Mouse (Mus musculus) kidney, embryonic 15.5 days (tissue): Measurements from ENCODE around the gene Pgpep1. TPM values are rescaled to one million over a fixed set of nuclear protein-coding genes. Genes with fewer than 3 reads are reported as not detected.
A peak's percentile ranks its signal among the peaks of the same experiment; 100 is the strongest.

ENCODE experiments used
- ATAC-seq: fragments of 200-750 bp; cut with Nextera tagmentation; replicated peaks from 2 replicates; pipeline ENCODE4 v1.8.0; 2017; ENCODE audit warnings: moderate TSS enrichment; ENCODE audit not compliant: low FRiP score
- H3K27ac ChIP-seq: fragments of 300-500 bp; sonication (generic); 2 replicates; pipeline ENCODE4 v1.5.1; 2015; ENCODE audit warnings: mild to moderate bottlenecking, inconsistent platforms
- H3K27me3 ChIP-seq: fragments of 300-500 bp; sonication (generic); 2 replicates; pipeline ENCODE4 v1.6.1; 2015; ENCODE audit warnings: inconsistent platforms
- H3K36me3 ChIP-seq: fragments of 300-500 bp; sonication (generic); 2 replicates; pipeline ENCODE4 v1.6.1; 2015; ENCODE audit warnings: inconsistent platforms
- H3K4me1 ChIP-seq: fragments of 300-500 bp; sonication (generic); 2 replicates; pipeline ENCODE4 v1.6.1; 2015; ENCODE audit warnings: inconsistent platforms
- H3K4me2 ChIP-seq: fragments of 300-500 bp; sonication (generic); 2 replicates; pipeline ENCODE4 v1.6.1; 2015; ENCODE audit warnings: moderate library complexity, mild to moderate bottlenecking, inconsistent platforms
- H3K4me3 ChIP-seq: fragments of 300-500 bp; sonication (generic); replicated peaks from 2 replicates; pipeline ENCODE4 v1.5.1; 2015; ENCODE audit warnings: mild to moderate bottlenecking, inconsistent platforms
- H3K9ac ChIP-seq: fragments of 300-500 bp; sonication (generic); 2 replicates; pipeline ENCODE4 v1.6.1; 2015; ENCODE audit warnings: mild to moderate bottlenecking, inconsistent platforms
- H3K9me3 ChIP-seq: fragments of 300-500 bp; sonication (generic); replicated peaks from 2 replicates; pipeline ENCODE4 v1.6.1; 2016; ENCODE audit warnings: inconsistent platforms
- WGBS: fragments of 180-500 bp; shearing (Covaris S2); methylation state at CpG from one replicate; pipeline ENCODE4 v1.1.7; 2015; ENCODE audit warnings: mixed read lengths; 5-methylcytosine and 5-hydroxymethylcytosine counted together
- polyA plus RNA-seq: library from polyadenylated mRNA; unstranded; fragments of >200 nt; fragmentation: Nextera tagmentation; extraction: Ambion mirVana; gene quantifications from 2 replicates; pipeline ENCODE4 v1.2.1, GENCODE M21; 2015

Pgpep1 gene
- polyA plus RNA-seq, 1 experiment from 2014 or later: 65.5 TPM

DNA sequence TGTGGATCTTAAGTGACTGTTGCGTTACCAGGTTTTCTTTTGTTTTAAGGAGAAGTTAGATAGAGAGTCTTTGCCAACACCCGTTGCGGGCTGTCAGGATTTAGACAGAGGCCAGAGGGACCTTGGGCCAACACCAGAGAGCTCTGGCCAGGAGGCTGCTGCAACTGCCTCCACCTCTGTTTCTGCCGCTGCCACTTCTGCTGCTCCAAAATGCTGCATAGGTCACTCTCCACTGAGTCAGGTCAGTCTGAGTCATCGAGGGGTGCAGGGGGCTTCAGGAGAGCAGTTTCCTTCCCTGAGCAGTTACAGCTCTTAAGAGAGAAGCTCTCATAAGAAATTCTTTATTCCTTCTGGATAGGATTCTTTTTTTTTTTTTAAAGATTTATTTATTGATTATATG lies 33.1 kb downstream of the Pgpep1 start:
- no peak overlapping the region for H3K27ac ChIP-seq
- no peak overlapping the region for H3K4me3 ChIP-seq
- H3K36me3 ChIP-seq: no peaks in the 10 kb centered on the region
- peaks cover 35% of the 10 kb centered on the region for H3K4me1 ChIP-seq
- no peak for ATAC-seq
- H3K27me3 ChIP-seq: peaks cover 7% of the 10 kb centered on the region
- no peak overlapping the region for H3K9ac ChIP-seq
- no peak overlapping the region for H3K4me2 ChIP-seq
- 89% methylated on average over 5 of the region's 5 CpGs for WGBS
- H3K9me3 ChIP-seq: no peaks in the 10 kb centered on the region

DNA sequence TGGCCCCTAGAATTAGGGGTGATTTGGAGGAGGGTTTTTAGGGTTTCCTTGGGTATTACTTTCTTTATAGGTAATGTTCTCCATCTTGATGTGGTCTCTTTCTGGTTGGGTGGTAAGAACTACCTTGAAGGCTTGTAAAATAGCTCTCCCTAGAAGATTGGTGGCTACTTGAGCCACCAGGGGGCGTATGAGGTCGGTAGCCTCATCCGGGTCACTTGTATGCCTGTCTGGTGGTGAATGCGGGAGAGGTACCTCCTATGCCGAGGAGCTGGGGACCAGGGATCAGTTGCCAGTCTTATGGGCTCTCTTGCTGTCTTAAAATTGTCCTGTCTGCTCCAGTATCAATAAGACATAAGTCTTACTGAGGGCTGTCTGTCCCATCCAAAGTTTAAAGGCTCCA lies 35.1 kb downstream of the Pgpep1 start:
- 11% methylated on average over 5 of the region's 5 CpGs for WGBS

DNA sequence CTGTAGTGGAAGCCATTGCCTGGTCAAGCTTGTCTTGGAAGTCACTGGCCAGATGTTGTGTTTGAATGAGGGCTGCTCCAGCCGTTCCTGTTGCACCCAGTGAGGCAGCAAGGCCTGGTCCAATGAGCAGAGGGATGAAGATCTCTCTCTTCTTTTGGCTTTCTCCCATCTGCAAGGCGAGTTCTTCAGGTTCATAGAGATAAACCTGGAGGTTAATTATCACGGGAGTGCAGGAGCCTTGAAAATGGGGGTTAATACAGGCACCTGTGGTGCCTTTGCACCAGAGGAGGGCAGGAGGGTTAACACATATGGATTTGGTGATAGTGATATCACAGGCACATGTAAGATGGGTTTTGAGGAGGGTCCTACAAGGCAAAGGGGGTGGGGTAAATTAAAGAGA lies 38.0 kb downstream of the Pgpep1 start:
- WGBS: 52% methylated on average over 3 of the region's 3 CpGs
- no peak overlapping the region for H3K4me2 ChIP-seq
- no peak overlapping the region for H3K9ac ChIP-seq
- no peak overlapping the region for H3K4me3 ChIP-seq
- H3K27ac ChIP-seq: no peak overlapping the region
- no peaks in the 10 kb centered on the region for H3K9me3 ChIP-seq
- H3K27me3 ChIP-seq: peaks cover 18% of the 10 kb centered on the region
- ATAC-seq: no peak
- H3K36me3 ChIP-seq: no peaks in the 10 kb centered on the region
- peaks cover 20% of the 10 kb centered on the region for H3K4me1 ChIP-seq

More for the DNA sequence above, 35.1 kb downstream of the Pgpep1 start:
- peak overlapping the region; percentile 4; the same call in 1 of the 2 replicates for H3K27ac ChIP-seq
- H3K4me3 ChIP-seq: no peak overlapping the region
- H3K27me3 ChIP-seq: peaks cover 18% of the 10 kb centered on the region
- no peaks in the 10 kb centered on the region for H3K36me3 ChIP-seq
- H3K4me1 ChIP-seq: peaks cover 16% of the 10 kb centered on the region
- H3K9ac ChIP-seq: 0 out of 2 replicates have a peak overlapping the region, but pooled peaks have one; percentile 15
- no peak for ATAC-seq
- peak overlapping the region; percentile 32 for H3K4me2 ChIP-seq
- H3K9me3 ChIP-seq: no peaks in the 10 kb centered on the region

- Histone ChIP-seq H3K9me3 (no peaks in the 10 kb centered on the region), H3K36me3 (no peaks in the 10 kb centered on the region), H3K4me2 (no peak overlapping the region), H3K27me3 (peaks cover 18% of the 10 kb centered on the region), H3K4me1 (peaks cover 17% of the 10 kb centered on the region), H3K27ac (0 out of 2 replicates have a peak overlapping the region, but pooled peaks have one; percentile 4), H3K9ac (no peak overlapping the region), H3K4me3 (no peak overlapping the region)
- peak; percentile 57; the same call in 1 of the 2 replicates for ATAC-seq
- 29% methylated on average over 9 of the region's 9 CpGs for WGBS
These were observed 41.3 kb downstream of the Pgpep1 start for GRCm38 (mm10) chr8:70618888-70619334.

GRCm38 (mm10) chr8:70617985-70618384 lies 42.2 kb downstream of the Pgpep1 start:
- 82% methylated on average over 11 of the region's 11 CpGs for WGBS
- H3K9ac ChIP-seq: peak overlapping the region; percentile 22; the same call in 1 of the 2 replicates
- H3K9me3 ChIP-seq: no peaks in the 10 kb centered on the region
- H3K4me3 ChIP-seq: no peak overlapping the region
- no peak overlapping the region for H3K4me2 ChIP-seq
- peaks cover 17% of the 10 kb centered on the region for H3K4me1 ChIP-seq
- H3K36me3 ChIP-seq: no peaks in the 10 kb centered on the region
- 0 out of 2 replicates have a peak overlapping the region, but pooled peaks have one; percentile 4 for H3K27ac ChIP-seq
- no peak for ATAC-seq
- peaks cover 18% of the 10 kb centered on the region for H3K27me3 ChIP-seq

- Histone ChIP-seq H3K4me1 (peaks cover 22% of the 10 kb centered on the region), H3K4me3 (no peak overlapping the region), H3K27me3 (peaks cover 7% of the 10 kb centered on the region), H3K9me3 (no peaks in the 10 kb centered on the region), H3K4me2 (no peak overlapping the region), H3K36me3 (no peaks in the 10 kb centered on the region), H3K9ac (no peak overlapping the region), H3K27ac (no peak overlapping the region)
- no peak for ATAC-seq
- 45% methylated on average over 11 of the region's 11 CpGs for WGBS
These were observed 43.5 kb downstream of the Pgpep1 start for GRCm38 (mm10) chr8:70616645-70617044.

DNA sequence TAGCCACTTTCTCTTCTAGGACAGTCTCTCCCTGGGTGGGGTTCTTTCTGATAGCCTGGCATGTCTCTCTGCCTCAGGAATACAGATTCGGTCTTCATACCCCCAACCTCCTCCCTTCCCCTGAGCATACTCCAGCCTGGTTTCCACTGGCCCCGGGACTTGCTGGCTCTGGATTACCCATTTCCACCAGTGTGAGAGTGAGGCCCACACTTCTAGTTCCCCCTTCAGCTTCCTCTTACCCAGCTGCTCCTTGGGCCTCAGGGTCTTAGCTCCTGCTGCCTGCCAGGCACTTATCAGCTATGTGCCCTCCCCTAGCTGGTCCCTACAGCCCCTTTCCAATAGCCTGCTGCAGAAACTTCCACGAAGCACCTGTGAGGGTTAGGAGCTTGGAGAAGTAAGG lies 44.3 kb downstream of the Pgpep1 start, which contains the start of gene Lrrc25:
Gene Lrrc25 (plus strand): TSS at position 262 of the 400 bp plus-strand sequence.
- no peak within 1 kb of the TSS for H3K27ac ChIP-seq
- H3K4me1 ChIP-seq: peaks cover 30% of the 10 kb centered on the region
- no peak within 1 kb of the TSS for H3K4me3 ChIP-seq
- ATAC-seq: no peak
- no peaks in the 10 kb centered on the region for H3K36me3 ChIP-seq
- WGBS: 90% methylated on average over 3 of the region's 3 CpGs
- H3K4me2 ChIP-seq: no peak within 1 kb of the TSS
- no peak within 1 kb of the TSS for H3K9ac ChIP-seq
- peaks cover 3% of the 10 kb centered on the region; the same call in 1 of the 2 replicates for H3K27me3 ChIP-seq
- no peaks in the 10 kb centered on the region for H3K9me3 ChIP-seq

DNA sequence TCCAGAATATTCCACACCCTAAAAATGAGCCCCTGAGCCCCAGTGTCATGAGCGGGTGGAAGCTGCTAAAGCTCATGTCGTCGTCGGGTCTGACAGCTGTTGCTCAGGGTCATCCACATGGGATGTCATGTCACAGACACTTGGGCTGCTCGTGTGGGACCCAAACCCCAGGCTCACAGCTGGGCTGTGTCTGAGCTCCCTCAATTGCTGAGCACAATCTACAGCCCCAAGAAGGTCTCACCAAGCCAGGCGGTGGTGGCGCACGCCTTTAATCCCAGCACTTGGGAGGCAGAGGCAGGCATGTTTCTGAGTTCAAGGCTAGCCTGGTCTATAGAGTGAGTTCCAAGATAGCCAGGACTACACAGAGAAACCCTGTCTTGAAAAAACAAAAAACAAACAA lies 44.9 kb downstream of the Pgpep1 start:
- H3K27ac ChIP-seq: no peak overlapping the region
- WGBS: 85% methylated on average over 8 of the region's 8 CpGs
- H3K27me3 ChIP-seq: peaks cover under 1% of the 10 kb centered on the region; the same call in 1 of the 2 replicates
- no peak overlapping the region for H3K9ac ChIP-seq
- H3K36me3 ChIP-seq: no peaks in the 10 kb centered on the region
- no peak for ATAC-seq
- no peak overlapping the region for H3K4me3 ChIP-seq
- H3K9me3 ChIP-seq: no peaks in the 10 kb centered on the region
- peaks cover 36% of the 10 kb centered on the region for H3K4me1 ChIP-seq
- no peak overlapping the region for H3K4me2 ChIP-seq

DNA sequence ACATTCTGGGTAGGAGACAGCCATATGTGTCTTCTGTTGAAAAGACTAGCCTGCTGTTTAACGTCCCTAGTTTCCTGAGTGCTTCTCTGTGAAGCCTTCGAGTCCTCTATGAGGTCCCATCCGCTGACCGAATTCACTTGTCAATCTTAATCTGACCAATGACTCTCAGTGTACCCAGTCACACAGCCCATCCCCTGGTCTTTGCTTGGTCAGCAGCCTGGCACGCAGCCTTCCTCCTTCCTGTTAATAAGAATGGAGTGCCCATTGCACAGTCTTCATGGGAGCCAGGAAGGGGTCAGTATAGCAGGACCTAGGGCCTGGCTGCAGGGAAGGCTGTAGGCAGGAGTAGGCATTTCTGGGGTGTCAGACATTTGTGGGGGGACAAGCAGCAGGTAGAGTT lies 45.7 kb downstream of the Pgpep1 start:
- no peak overlapping the region for H3K9ac ChIP-seq
- no peaks in the 10 kb centered on the region for H3K27me3 ChIP-seq
- H3K36me3 ChIP-seq: no peaks in the 10 kb centered on the region
- no peak for ATAC-seq
- no peak overlapping the region for H3K4me3 ChIP-seq
- H3K4me2 ChIP-seq: no peak overlapping the region
- H3K9me3 ChIP-seq: no peaks in the 10 kb centered on the region
- peak overlapping the region; percentile 52; the same call in 1 of the 2 replicates for H3K27ac ChIP-seq
- WGBS: 75% methylated on average over 5 of the region's 5 CpGs
- H3K4me1 ChIP-seq: peaks cover 44% of the 10 kb centered on the region

- ATAC-seq: no peak
- 0 out of 2 replicates have a peak overlapping the region, but pooled peaks have one; percentile 52 for H3K27ac ChIP-seq
- 10% methylated on average over 1 of the region's 1 CpGs for WGBS
These were observed 46.4 kb downstream of the Pgpep1 start for GRCm38 (mm10) chr8:70613763-70614162.

DNA sequence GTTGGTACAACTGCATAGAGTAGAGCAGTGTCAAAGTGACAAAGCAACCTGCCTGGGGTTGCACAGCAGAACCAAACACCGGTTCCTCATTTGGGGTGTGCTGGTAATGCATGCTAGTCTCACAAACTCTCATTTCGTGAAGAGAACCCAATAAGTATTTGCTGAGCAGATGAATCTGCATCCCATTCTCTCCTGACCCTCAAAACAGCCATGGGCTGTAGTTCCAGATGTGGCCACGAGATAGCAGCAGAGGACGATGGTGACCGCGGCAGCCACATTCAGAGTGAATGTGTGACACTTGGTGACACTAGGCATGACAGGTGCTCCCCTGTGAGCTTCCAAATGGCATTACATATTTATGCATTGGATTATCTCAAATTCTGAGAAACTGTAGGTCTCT lies 48.3 kb downstream of the Pgpep1 start:
- Histone ChIP-seq H3K27me3 (no peaks in the 10 kb centered on the region), H3K4me2 (peak overlapping the region; percentile 97), H3K27ac (peak overlapping the region; percentile 100), H3K36me3 (no peaks in the 10 kb centered on the region), H3K4me1 (peaks cover 55% of the 10 kb centered on the region), H3K9ac (peak overlapping the region; percentile 61), H3K4me3 (peak overlapping the region; percentile 88), H3K9me3 (no peaks in the 10 kb centered on the region)
- no peak for ATAC-seq
- 1% methylated on average over 6 of the region's 6 CpGs for WGBS

More at GRCm38 (mm10) chr8:70613763-70614162, 46.4 kb downstream of the Pgpep1 start:
- Histone ChIP-seq H3K4me3 (no peak overlapping the region), H3K4me2 (no peak overlapping the region), H3K9me3 (no peaks in the 10 kb centered on the region), H3K9ac (no peak overlapping the region), H3K4me1 (peaks cover 46% of the 10 kb centered on the region), H3K27me3 (no peaks in the 10 kb centered on the region), H3K36me3 (no peaks in the 10 kb centered on the region)

DNA sequence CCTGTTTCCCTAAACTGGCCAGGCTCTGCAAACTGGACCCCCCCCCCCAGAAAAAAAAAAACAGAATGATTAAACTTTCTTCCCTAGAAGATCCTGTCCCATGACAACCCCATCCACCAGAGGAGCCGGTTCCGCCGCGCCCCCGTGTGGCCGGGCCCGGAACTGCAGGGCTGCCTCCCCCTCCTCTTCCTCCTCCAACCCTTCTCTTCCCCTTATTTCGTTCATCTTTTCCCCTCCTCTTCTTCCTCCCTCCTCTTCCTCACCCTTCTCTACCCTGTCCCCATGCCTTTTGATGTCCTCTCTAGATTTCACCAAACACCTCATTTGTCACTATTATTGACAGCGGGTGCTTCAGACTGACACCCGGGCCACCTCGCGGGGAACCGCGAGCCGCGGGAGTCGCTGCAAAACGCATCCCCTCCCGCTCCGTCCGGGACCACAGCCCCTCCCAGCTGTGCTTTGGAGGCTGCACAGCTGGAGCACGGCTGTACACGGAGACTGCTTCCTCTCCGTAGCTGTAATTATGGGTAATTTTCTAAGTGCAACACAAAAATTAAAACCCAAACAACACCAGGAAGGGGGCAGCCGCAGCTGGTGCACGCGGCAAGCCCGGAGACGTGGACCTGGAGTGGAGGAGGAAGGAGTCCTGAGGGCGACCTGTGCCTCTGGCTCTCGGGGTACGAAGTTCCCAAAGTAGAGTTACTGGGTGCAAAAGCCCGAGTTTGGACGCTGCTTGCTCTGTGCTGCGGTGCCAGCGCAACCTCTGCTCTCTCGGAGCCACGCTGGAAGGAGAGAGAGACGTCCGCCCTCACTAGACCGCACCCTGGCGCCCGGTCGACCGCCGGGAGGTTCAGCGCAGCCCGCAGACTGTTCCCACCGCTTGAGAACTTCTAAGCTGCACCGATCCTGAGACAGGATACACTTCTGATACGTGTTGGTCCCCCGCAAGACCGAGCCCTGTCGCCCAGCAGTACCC lies 49.1 kb downstream of the Pgpep1 start:
- ATAC-seq: no peak

More for the DNA sequence above, 49.1 kb downstream of the Pgpep1 start:
- peak overlapping the region; percentile 100 for H3K27ac ChIP-seq
- H3K4me2 ChIP-seq: peak overlapping the region; percentile 97
- H3K4me1 ChIP-seq: peaks cover 60% of the 10 kb centered on the region
- no peaks in the 10 kb centered on the region for H3K36me3 ChIP-seq
- H3K4me3 ChIP-seq: peak overlapping the region; percentile 88
- H3K9ac ChIP-seq: peak overlapping the region; percentile 61
- under 1% methylated on average over 54 of the region's 54 CpGs for WGBS
- H3K9me3 ChIP-seq: no peaks in the 10 kb centered on the region
- no peaks in the 10 kb centered on the region for H3K27me3 ChIP-seq
